Mouse (Mus musculus) C2C12 (cell line): ENCODE measurements around the gene Gm15155.

ENCODE experiments used
- CEBPB ChIP-seq: IDR thresholded peaks from one replicate; pipeline ENCODE4 v1.6.1; 2011; ENCODE audit warnings: low read depth, mild to moderate bottlenecking, control low read depth, moderate library complexity
- CTCF ChIP-seq: IDR thresholded peaks from one replicate; pipeline ENCODE4 v1.5.1; 2011; ENCODE audit not compliant: control insufficient read depth, insufficient read depth, insufficient read length
- MAX ChIP-seq: IDR thresholded peaks from one replicate; pipeline ENCODE4 v1.6.1; 2011; ENCODE audit warnings: mild to moderate bottlenecking, control low read depth
- MYOG ChIP-seq: IDR thresholded peaks from one replicate; pipeline ENCODE4 v1.6.1; 2011; ENCODE audit not compliant: control insufficient read depth, insufficient read length; ENCODE audit errors: extremely low read depth
- USF1 ChIP-seq: IDR thresholded peaks from one replicate; pipeline ENCODE4 v1.6.1; 2011; ENCODE audit warnings: low read depth, mild to moderate bottlenecking, control low read depth, moderate library complexity

- TF ChIP-seq MYOG (no peak), CTCF (no peak), CEBPB (no peak), MAX (no peak), USF1 (no peak)
Observed at GRCm38 (mm10) chrX:155625671-155626196, 1.2 kb downstream of the Gm15155 start.
